Mouse (Mus musculus): ENCODE measurements at regions not wholly inside any gene's neighbourhood (a gene's known extent, or its start where the extent isn't known, plus 50 kb on each side); places are given as distances from the start of the nearest gene placed in this dataset.

DNA sequence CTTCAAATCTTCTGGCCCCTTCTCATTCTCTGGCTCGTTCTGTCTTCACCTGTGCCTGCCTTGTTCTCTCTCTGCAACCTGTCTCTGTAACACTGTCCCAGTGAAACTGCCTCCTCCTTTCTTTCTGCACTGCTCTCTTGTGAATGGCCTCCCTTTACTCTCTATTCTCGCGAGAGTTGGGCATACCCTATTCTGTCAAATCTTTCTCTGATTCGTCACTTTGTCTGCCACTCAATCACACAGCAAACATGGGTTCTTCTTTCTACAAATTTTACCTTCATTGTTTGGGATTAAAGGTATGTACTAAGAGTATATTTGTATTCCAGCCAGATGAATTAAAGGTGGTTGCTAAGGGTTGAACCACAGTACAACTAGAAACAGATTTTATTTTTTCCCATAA lies 54.6 kb upstream of the Slc6a6 start:
- no peak for ATAC-seq (ENCODE audit: low read depth)
- no peaks in the 10 kb centered on the region for H3K9me3 ChIP-seq (ENCODE audit: control insufficient read depth, low read length)
- H3K27me3 ChIP-seq (ENCODE audit: control insufficient read depth, insufficient read depth, low read length): no peaks in the 10 kb centered on the region
- 87% methylated on average over 4 of the region's 4 CpGs for WGBS
- H3K9ac ChIP-seq (replicated peaks; ENCODE audit: low read depth, low read length): no peak overlapping the region
- no peaks in the 10 kb centered on the region for H3K4me1 ChIP-seq (ENCODE audit: control insufficient read depth, insufficient read depth, low read length)
- H3K4me2 ChIP-seq (ENCODE audit: low read depth, low read length): no peak overlapping the region
- H3K4me3 ChIP-seq (ENCODE audit: low read depth, low read length): no peak overlapping the region
- H3K36me3 ChIP-seq (ENCODE audit: control insufficient read depth, insufficient read depth, low read length): no peaks in the 10 kb centered on the region
- H3K27ac ChIP-seq (ENCODE audit: low read depth, low read length): no peak overlapping the region

DNA sequence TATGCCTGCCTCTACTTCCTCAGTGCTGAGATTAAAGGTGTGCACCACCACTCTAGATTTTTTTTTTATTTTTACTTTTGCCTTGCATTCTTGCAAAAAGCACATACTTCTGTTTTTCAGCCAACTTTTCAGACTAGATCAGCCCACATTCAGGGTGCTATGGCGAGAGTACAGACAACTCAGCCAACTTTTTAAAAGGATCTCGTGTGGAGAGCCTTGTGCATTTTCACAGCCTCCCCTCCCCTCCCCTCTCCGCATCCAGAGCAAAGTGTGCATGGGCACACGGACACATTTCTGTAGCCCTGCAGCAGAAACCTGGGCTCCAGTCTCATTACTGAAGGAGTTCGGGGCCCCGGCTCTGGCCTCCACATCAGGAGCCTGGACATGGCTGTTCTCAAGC lies 52.6 kb upstream of the Slc6a6 start:
- Histone ChIP-seq H3K9me3 (ENCODE audit: control insufficient read depth, low read length) (no peaks in the 10 kb centered on the region), H3K27ac (ENCODE audit: low read depth, low read length) (no peak overlapping the region), H3K4me3 (ENCODE audit: low read depth, low read length) (no peak overlapping the region), H3K4me2 (ENCODE audit: low read depth, low read length) (no peak overlapping the region), H3K27me3 (ENCODE audit: control insufficient read depth, insufficient read depth, low read length) (no peaks in the 10 kb centered on the region), H3K4me1 (ENCODE audit: control insufficient read depth, insufficient read depth, low read length) (no peaks in the 10 kb centered on the region), H3K36me3 (ENCODE audit: control insufficient read depth, insufficient read depth, low read length) (no peaks in the 10 kb centered on the region), H3K9ac (replicated peaks; ENCODE audit: low read depth, low read length) (no peak overlapping the region)
- 96% methylated on average over 6 of the region's 6 CpGs for WGBS
- ATAC-seq (ENCODE audit: low read depth): no peak
